Mouse (Mus musculus): Measurements from ENCODE around the gene Myrip. TPM values are rescaled to one million over a fixed set of nuclear protein-coding genes. Genes with fewer than 3 reads are reported as not detected.
"Not testable (repeated sequence)": the region's sequence is repeated elsewhere in the genome, so short reads cannot be mapped to it uniquely, and the experiment has no call there.

The Myrip gene
- polyA plus RNA-seq, 1 experiment from 2014 or later = 0.38 TPM

- ATAC-seq (ENCODE audit: insufficient number of reproducible peaks, insufficient read depth, low FRiP score, low TSS enrichment, low read depth) = no peak
- Histone ChIP-seq H3K4me1 (replicated peaks) (no peaks in the 10 kb centered on the region), H3K36me3 (no peaks in the 10 kb centered on the region), H3K27ac (no peak overlapping the region), H3K9me3 (peaks cover 3% of the 10 kb centered on the region; the same call in 1 of the 2 replicates), H3K9ac (replicated peaks) (no peak overlapping the region), H3K4me2 (no peak overlapping the region), H3K4me3 (replicated peaks) (no peak overlapping the region), H3K27me3 (no peaks in the 10 kb centered on the region)
- 91% methylated on average over 7 of the region's 7 CpGs for WGBS
These were observed 95.4 kb downstream of the Myrip start for GRCm38 (mm10) chr9:120396579-120397185.

GRCm38 (mm10) chr9:120398289-120398688 is 97.0 kb downstream of the Myrip start:
- no peak for ATAC-seq (ENCODE audit: insufficient number of reproducible peaks, insufficient read depth, low FRiP score, low TSS enrichment, low read depth)
- Histone ChIP-seq H3K9me3 (peaks cover 3% of the 10 kb centered on the region; the same call in 1 of the 2 replicates), H3K36me3 (no peaks in the 10 kb centered on the region), H3K9ac (replicated peaks) (no peak overlapping the region), H3K27me3 (no peaks in the 10 kb centered on the region), H3K4me1 (replicated peaks) (no peaks in the 10 kb centered on the region), H3K4me2 (no peak overlapping the region), H3K4me3 (replicated peaks) (no peak overlapping the region), H3K27ac (no peak overlapping the region)
- WGBS = 87% methylated on average over 8 of the region's 8 CpGs

GRCm38 (mm10) chr9:120399537-120399936 is 98.2 kb downstream of the Myrip start:
- not testable (repeated sequence) for H3K27me3 ChIP-seq; ATAC-seq (ENCODE audit: insufficient number of reproducible peaks, insufficient read depth, low FRiP score, low TSS enrichment, low read depth); H3K27ac ChIP-seq; H3K9me3 ChIP-seq; H3K9ac ChIP-seq (replicated peaks); H3K4me2 ChIP-seq; H3K4me1 ChIP-seq (replicated peaks); H3K4me3 ChIP-seq (replicated peaks); H3K36me3 ChIP-seq
- WGBS = 89% methylated on average over 2 of the region's 2 CpGs

GRCm38 (mm10) chr9:120402368-120402767 is 101.1 kb downstream of the Myrip start:
- no peak for ATAC-seq (ENCODE audit: insufficient number of reproducible peaks, insufficient read depth, low FRiP score, low TSS enrichment, low read depth)
- 79% methylated on average over 3 of the region's 3 CpGs for whole genome bisulfite sequencing
- Histone ChIP-seq H3K4me2 (no peak overlapping the region), H3K9me3 (peaks cover 3% of the 10 kb centered on the region; the same call in 1 of the 2 replicates), H3K4me1 (replicated peaks) (no peaks in the 10 kb centered on the region), H3K4me3 (replicated peaks) (no peak overlapping the region), H3K9ac (replicated peaks) (no peak overlapping the region), H3K27ac (no peak overlapping the region), H3K27me3 (no peaks in the 10 kb centered on the region), H3K36me3 (no peaks in the 10 kb centered on the region)

- WGBS = 75% methylated on average over 5 of the region's 5 CpGs
- no peaks in the 10 kb centered on the region for H3K36me3 ChIP-seq
- H3K4me2 ChIP-seq = no peak overlapping the region
- no peaks in the 10 kb centered on the region for H3K27me3 ChIP-seq
- peaks cover 3% of the 10 kb centered on the region; the same call in 1 of the 2 replicates for H3K9me3 ChIP-seq
- H3K4me1 ChIP-seq (replicated peaks) = no peaks in the 10 kb centered on the region
- no peak for ATAC-seq (ENCODE audit: insufficient number of reproducible peaks, insufficient read depth, low FRiP score, low TSS enrichment, low read depth)
- no peak overlapping the region for H3K27ac ChIP-seq
- no peak overlapping the region for H3K4me3 ChIP-seq (replicated peaks)
- H3K9ac ChIP-seq (replicated peaks) = no peak overlapping the region
These were observed 102.3 kb downstream of the Myrip start for GRCm38 (mm10) chr9:120403661-120404060.

- Histone ChIP-seq H3K9me3 (no peaks in the 10 kb centered on the region), H3K27me3 (no peaks in the 10 kb centered on the region; the same call in 1 of the 2 replicates), H3K36me3 (no peaks in the 10 kb centered on the region), H3K9ac (replicated peaks) (no peak overlapping the region), H3K4me1 (replicated peaks) (no peaks in the 10 kb centered on the region), H3K4me3 (replicated peaks) (no peak overlapping the region), H3K4me2 (no peak overlapping the region), H3K27ac (no peak overlapping the region)
- 81% methylated on average over 17 of the region's 17 CpGs for WGBS
- no peak for ATAC-seq (ENCODE audit: insufficient number of reproducible peaks, insufficient read depth, low FRiP score, low TSS enrichment, low read depth)
These were observed 108.4 kb downstream of the Myrip start for GRCm38 (mm10) chr9:120409663-120410181.

GRCm38 (mm10) chr9:120410421-120410820 is 109.1 kb downstream of the Myrip start:
- WGBS = 22% methylated on average over 5 of the region's 5 CpGs
- Histone ChIP-seq H3K36me3 (no peaks in the 10 kb centered on the region), H3K4me3 (replicated peaks) (no peak overlapping the region), H3K9me3 (no peaks in the 10 kb centered on the region), H3K27ac (no peak overlapping the region), H3K4me2 (no peak overlapping the region), H3K4me1 (replicated peaks) (no peaks in the 10 kb centered on the region), H3K9ac (replicated peaks) (no peak overlapping the region), H3K27me3 (no peaks in the 10 kb centered on the region; the same call in 1 of the 2 replicates)
- ATAC-seq (ENCODE audit: insufficient number of reproducible peaks, insufficient read depth, low FRiP score, low TSS enrichment, low read depth) = no peak

- no peak overlapping the region for H3K4me3 ChIP-seq (replicated peaks)
- H3K9me3 ChIP-seq = no peaks in the 10 kb centered on the region
- no peak overlapping the region for H3K4me2 ChIP-seq
- H3K4me1 ChIP-seq (replicated peaks) = no peaks in the 10 kb centered on the region
- H3K27ac ChIP-seq = no peak overlapping the region
- H3K27me3 ChIP-seq = no peaks in the 10 kb centered on the region; the same call in 1 of the 2 replicates
- H3K9ac ChIP-seq (replicated peaks) = no peak overlapping the region
- no peaks in the 10 kb centered on the region for H3K36me3 ChIP-seq
- 3% methylated on average over 6 of the region's 7 CpGs for WGBS
- ATAC-seq (ENCODE audit: insufficient number of reproducible peaks, insufficient read depth, low FRiP score, low TSS enrichment, low read depth) = no peak; the same call in 1 of the 2 replicates
These were observed 114.2 kb downstream of the Myrip start for GRCm38 (mm10) chr9:120415504-120415903.

- 88% methylated on average over 5 of the region's 5 CpGs for WGBS
- Histone ChIP-seq H3K4me3 (replicated peaks) (no peak overlapping the region), H3K27ac (no peak overlapping the region), H3K9ac (replicated peaks) (no peak overlapping the region), H3K4me1 (replicated peaks) (no peaks in the 10 kb centered on the region), H3K4me2 (no peak overlapping the region), H3K27me3 (no peaks in the 10 kb centered on the region; the same call in 1 of the 2 replicates), H3K36me3 (no peaks in the 10 kb centered on the region), H3K9me3 (no peaks in the 10 kb centered on the region)
- ATAC-seq (ENCODE audit: insufficient number of reproducible peaks, insufficient read depth, low FRiP score, low TSS enrichment, low read depth) = no peak
These were observed 114.8 kb downstream of the Myrip start for GRCm38 (mm10) chr9:120416151-120416550.

GRCm38 (mm10) chr9:120416729-120417128 is 115.4 kb downstream of the Myrip start:
- Histone ChIP-seq H3K4me3 (replicated peaks) (no peak overlapping the region), H3K9ac (replicated peaks) (no peak overlapping the region), H3K4me1 (replicated peaks) (no peaks in the 10 kb centered on the region), H3K27ac (no peak overlapping the region), H3K36me3 (no peaks in the 10 kb centered on the region), H3K27me3 (no peaks in the 10 kb centered on the region; the same call in 1 of the 2 replicates), H3K9me3 (no peaks in the 10 kb centered on the region), H3K4me2 (no peak overlapping the region)
- 84% methylated on average over 5 of the region's 5 CpGs for WGBS
- no peak for ATAC-seq (ENCODE audit: insufficient number of reproducible peaks, insufficient read depth, low FRiP score, low TSS enrichment, low read depth)

- H3K9ac ChIP-seq (replicated peaks) = no peak overlapping the region
- H3K4me1 ChIP-seq (replicated peaks) = no peaks in the 10 kb centered on the region
- no peaks in the 10 kb centered on the region for H3K27me3 ChIP-seq
- no peak overlapping the region for H3K4me2 ChIP-seq
- 87% methylated on average over 7 of the region's 7 CpGs for WGBS
- no peak overlapping the region for H3K27ac ChIP-seq
- H3K4me3 ChIP-seq (replicated peaks) = no peak overlapping the region
- no peak for ATAC-seq (ENCODE audit: insufficient number of reproducible peaks, insufficient read depth, low FRiP score, low TSS enrichment, low read depth)
- H3K36me3 ChIP-seq = no peaks in the 10 kb centered on the region
- no peaks in the 10 kb centered on the region for H3K9me3 ChIP-seq
These were observed 117.3 kb downstream of the Myrip start for GRCm38 (mm10) chr9:120418582-120418981.

GRCm38 (mm10) chr9:120424567-120424966 is 123.3 kb downstream of the Myrip start:
- Histone ChIP-seq H3K27ac (no peak overlapping the region), H3K9ac (replicated peaks) (no peak overlapping the region), H3K36me3 (no peaks in the 10 kb centered on the region), H3K27me3 (no peaks in the 10 kb centered on the region), H3K4me2 (no peak overlapping the region), H3K9me3 (no peaks in the 10 kb centered on the region), H3K4me1 (replicated peaks) (no peaks in the 10 kb centered on the region), H3K4me3 (replicated peaks) (no peak overlapping the region)
- WGBS = 75% methylated on average over 7 of the region's 7 CpGs
- no peak for ATAC-seq (ENCODE audit: insufficient number of reproducible peaks, insufficient read depth, low FRiP score, low TSS enrichment, low read depth)
